Mouse (Mus musculus) thymus, postnatal 4 days (tissue): ENCODE measurements at regions not wholly inside any gene's neighbourhood (a gene's known extent, or its start where the extent isn't known, plus 50 kb on each side); places are given as distances from the start of the nearest gene placed in this dataset.

ENCODE experiments used
- DNase-seq: peaks from one replicate; pipeline ENCODE4 v3.0.0; 2021

GRCm38 (mm10) chr10:44636061-44636460, 107.8 kb upstream of the Prdm1 start:
- DNase-seq: no peak

- DNase-seq: no peak
Measured at GRCm38 (mm10) chr10:44631584-44631983, 103.3 kb upstream of the Prdm1 start.

- no peak for DNase-seq
Measured at GRCm38 (mm10) chr10:44630485-44630884, 102.2 kb upstream of the Prdm1 start.

- DNase-seq: no peak
Measured at GRCm38 (mm10) chr10:44628387-44628786, 100.1 kb upstream of the Prdm1 start.

- DNase-seq: no peak
Measured at GRCm38 (mm10) chr10:44627431-44627830, 99.1 kb upstream of the Prdm1 start.

- DNase-seq: no peak
Measured at GRCm38 (mm10) chr10:44625521-44625920, 97.2 kb upstream of the Prdm1 start.

- no peak for DNase-seq
Measured at GRCm38 (mm10) chr10:44615586-44615985, 87.3 kb upstream of the Prdm1 start.

GRCm38 (mm10) chr10:44612571-44612970, 84.3 kb upstream of the Prdm1 start:
- no peak for DNase-seq

- no peak for DNase-seq
Measured at GRCm38 (mm10) chr10:44611399-44611798, 83.1 kb upstream of the Prdm1 start.

GRCm38 (mm10) chr10:44609187-44609586, 80.9 kb upstream of the Prdm1 start:
- no peak for DNase-seq

GRCm38 (mm10) chr10:44607334-44607851, 79.1 kb upstream of the Prdm1 start:
- no peak for DNase-seq

GRCm38 (mm10) chr10:44604512-44604911, 76.2 kb upstream of the Prdm1 start:
- no peak for DNase-seq

- no peak for DNase-seq
Measured at GRCm38 (mm10) chr10:44603461-44603860, 75.2 kb upstream of the Prdm1 start.

- no peak for DNase-seq
Measured at GRCm38 (mm10) chr10:44601550-44601949, 73.2 kb upstream of the Prdm1 start.

- DNase-seq: no peak
Measured at GRCm38 (mm10) chr10:44599964-44600334, 71.6 kb upstream of the Prdm1 start.

GRCm38 (mm10) chr10:44599331-44599963, 71.1 kb upstream of the Prdm1 start:
- DNase-seq: no peak

GRCm38 (mm10) chr10:44598615-44599014, 70.3 kb upstream of the Prdm1 start:
- no peak for DNase-seq

GRCm38 (mm10) chr10:44595932-44596331, 67.6 kb upstream of the Prdm1 start:
- no peak for DNase-seq

GRCm38 (mm10) chr10:44589842-44590241, 61.5 kb upstream of the Prdm1 start:
- no peak for DNase-seq

- DNase-seq: no peak
Measured at GRCm38 (mm10) chr10:44589352-44589751, 61.1 kb upstream of the Prdm1 start.

- no peak for DNase-seq
Measured at GRCm38 (mm10) chr10:44582736-44583135, 54.4 kb upstream of the Prdm1 start.
